Mouse (Mus musculus): ENCODE data around the gene Hipk2.

DNA sequence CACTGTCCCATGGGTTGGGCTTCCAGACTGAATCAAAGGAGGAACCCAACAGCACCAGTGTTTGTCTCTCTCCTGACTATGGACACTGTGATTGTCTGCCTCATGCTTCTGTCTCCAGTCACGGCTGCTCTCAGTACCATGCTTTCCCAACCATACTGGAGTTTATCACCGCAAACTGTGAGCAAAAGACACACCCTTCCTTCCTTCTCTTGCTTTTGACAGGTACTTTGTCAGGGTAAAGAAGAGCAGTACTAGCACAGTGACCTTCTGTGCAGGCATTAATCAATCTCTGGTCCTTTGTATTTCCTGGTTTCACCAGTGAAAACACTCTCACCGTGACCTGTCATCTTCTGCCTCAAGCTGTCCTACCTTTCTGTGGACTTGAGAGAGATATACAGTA is 25.7 kb upstream of the Hipk2 start:
- TF ChIP-seq CTCF (IDR thresholded peaks at IDR 0.05; ENCODE audit: extremely low read depth, insufficient read depth, low read length), result no peak
- no peak for TF ChIP-seq POLR2A (IDR thresholded peaks at IDR 0.05; ENCODE audit: extremely low read depth, insufficient read depth, low read length)
